Mouse (Mus musculus) thymus, postnatal 0 days (tissue): ENCODE data around the gene 2300002M23Rik. TPM values are rescaled to one million over a fixed set of nuclear protein-coding genes. Genes with fewer than 3 reads are reported as not detected.

Source experiments
- DNase-seq: peaks from one replicate; pipeline ENCODE4 v3.0.0-alpha.2; 2015; ENCODE audit warnings: low spot score
- polyA plus RNA-seq: library from polyadenylated mRNA; unstranded; fragments of >200 nt; fragmentation: Nextera tagmentation; extraction: Ambion mirVana; gene quantifications from 2 replicates; pipeline ENCODE4 v1.2.1, GENCODE M21; 2015

Gene 2300002M23Rik
- polyA plus RNA-seq, 1 experiment from 2014 or later, result 6.3 TPM

DNA sequence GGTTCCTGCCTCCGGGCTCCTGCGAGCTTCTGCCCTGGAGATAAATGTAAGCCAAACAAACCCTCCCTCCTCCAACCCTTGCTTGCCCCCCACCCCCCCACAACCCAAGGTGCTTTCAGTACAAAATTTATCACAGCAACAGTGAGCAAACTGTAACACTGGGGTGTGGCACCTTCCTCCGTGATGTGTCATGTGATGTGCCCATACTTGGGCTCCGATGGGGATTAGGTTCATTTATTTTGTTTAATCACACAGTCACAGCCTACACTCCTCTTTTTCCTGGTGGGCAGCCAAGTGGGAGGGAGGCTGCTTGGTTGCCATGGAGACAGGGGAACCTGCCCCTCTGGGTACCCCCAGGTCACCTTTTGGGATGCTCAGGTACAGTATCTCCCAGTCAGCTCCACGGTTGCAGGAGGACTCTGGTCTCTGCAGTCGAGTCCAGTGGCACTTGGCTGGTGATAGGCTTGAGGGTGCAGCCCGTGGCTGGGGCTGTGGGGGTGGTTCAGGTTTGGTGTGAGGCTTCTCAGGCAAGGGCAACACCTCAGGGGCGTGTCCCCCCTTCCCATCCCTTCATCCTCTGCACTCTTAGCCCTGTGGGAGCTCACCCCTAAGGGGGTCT is 34.6 kb downstream of the 2300002M23Rik start:
- DNase-seq, result no peak

GRCm38 (mm10) chr17:35617127-35617526 is 49.9 kb downstream of the 2300002M23Rik start:
- no peak for DNase-seq

Other genes with a start within 250 kb of the 2300002M23Rik start
- gene H2-Q1, start 247.0 kb upstream of the 2300002M23Rik start, polyA plus RNA-seq, result 1.4 and 1.9 TPM in 2 replicates
- 68.4 and 69.8 TPM in 2 replicates for gene H2-Q2, start 225.2 kb upstream of the 2300002M23Rik start, polyA plus RNA-seq
- gene H2-Q4, start 187.8 kb upstream of the 2300002M23Rik start, polyA plus RNA-seq, result 15.1 and 18.4 TPM in 2 replicates
- 22.7 and 22.9 TPM in 2 replicates for gene H2-Q6, start 142.6 kb upstream of the 2300002M23Rik start, polyA plus RNA-seq
- 37.3 and 38.8 TPM in 2 replicates for gene H2-Q7, start 128.3 kb upstream of the 2300002M23Rik start, polyA plus RNA-seq
- gene H2-Q10, start 97.4 kb upstream of the 2300002M23Rik start, polyA plus RNA-seq, result 3.3 and 3.8 TPM in 2 replicates
- 0.44 and 0.62 TPM in 2 replicates for gene Pou5f1, start 61.4 kb upstream of the 2300002M23Rik start, polyA plus RNA-seq
- gene Tcf19, start 50.6 kb upstream of the 2300002M23Rik start, polyA plus RNA-seq, result 75.9 and 80.4 TPM in 2 replicates
- 8.7 and 9.8 TPM in 2 replicates for gene Cchcr1, start 50.4 kb upstream of the 2300002M23Rik start, polyA plus RNA-seq
- 10.2 and 12.7 TPM in 2 replicates for gene Psors1c2, start 34.2 kb upstream of the 2300002M23Rik start, polyA plus RNA-seq
- 0.22 and 0.28 TPM in 2 replicates for gene Cdsn, start 15.3 kb upstream of the 2300002M23Rik start, polyA plus RNA-seq
- gene Sfta2, start 34.1 kb downstream of the 2300002M23Rik start, polyA plus RNA-seq, result not detected in 2 replicates
- 0.18 and 0.23 TPM in 2 replicates for gene Gm9573, start 59.2 kb downstream of the 2300002M23Rik start, polyA plus RNA-seq
- 0.10 and 0.17 TPM in 2 replicates for gene Mucl3, start 76.2 kb downstream of the 2300002M23Rik start, polyA plus RNA-seq
- gene Vars2, start 100.1 kb downstream of the 2300002M23Rik start, polyA plus RNA-seq, result 22.5 and 27.0 TPM in 2 replicates
- gene Gtf2h4, start 106.3 kb downstream of the 2300002M23Rik start, polyA plus RNA-seq, result 267 and 319 TPM in 2 replicates
- 33.7 and 33.8 TPM in 2 replicates for gene Ddr1, start 137.2 kb downstream of the 2300002M23Rik start, polyA plus RNA-seq